Comparison of ENCODE assay signal across 21 mouse cellular contexts in the genomic region with DNA sequence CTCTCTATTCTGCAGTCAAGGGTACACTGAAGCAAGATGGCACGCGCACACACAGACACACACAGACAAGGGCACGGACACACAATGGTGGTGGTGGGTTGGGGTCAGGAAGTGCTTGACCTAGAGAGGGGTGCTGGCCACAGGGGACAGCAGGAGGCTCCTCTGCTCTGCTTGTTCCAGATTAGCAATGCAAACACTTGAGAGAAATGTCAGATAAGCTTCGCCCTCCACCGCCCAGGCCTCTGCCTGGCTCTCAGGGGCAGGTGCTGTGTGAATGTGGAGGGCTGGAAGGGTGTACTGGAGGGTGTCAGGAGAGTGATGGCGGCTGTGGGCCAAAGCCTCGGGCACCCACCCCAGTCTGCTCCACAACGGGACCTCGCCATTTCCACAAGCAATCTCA. TPM values are rescaled to one million over a fixed set of nuclear protein-coding genes. Genes with fewer than 3 reads are reported as not detected.
DNase-seq lines count a peak whose midpoint lies in the region; ATAC-seq lines count a peak whose summit lies in the region.
"Had no signal": no experiment of that assay in that cellular context is flagged by ENCODE, and none has a peak within 500 bp of the region (broad histone marks: within the 10 kb centered on the region; RNA-seq: fewer than 3 reads in every experiment).

No protein-coding gene starts in this region.

- no peaks in the 10 kb centered on the region for H3K27me3 ChIP-seq in heart, embryonic 16.5 days (ENCODE audit: control insufficient read depth, insufficient read depth, low read length)
- H3K27me3 ChIP-seq in intestine, embryonic 15.5 days (replicated peaks): no peaks in the 10 kb centered on the region
- H3K27me3 ChIP-seq in liver, embryonic 11.5 days (replicated peaks; ENCODE audit: control insufficient read depth, insufficient read depth, low read length): no peaks in the 10 kb centered on the region
- H3K27me3 ChIP-seq: lung, embryonic 15.5 days; midbrain, embryonic 15.5 days had no signal

- no peaks in the 10 kb centered on the region for H3K9me3 ChIP-seq in heart, embryonic 16.5 days (replicated peaks; ENCODE audit: control insufficient read depth, low read length)
- no peaks in the 10 kb centered on the region for H3K9me3 ChIP-seq in intestine, embryonic 15.5 days
- H3K9me3 ChIP-seq in liver, embryonic 11.5 days (ENCODE audit: control insufficient read depth, low read length): no peaks in the 10 kb centered on the region
- H3K9me3 ChIP-seq: hindbrain, embryonic 13.5 days; lung, embryonic 15.5 days; midbrain, embryonic 15.5 days had no signal

- H3K4me1 ChIP-seq in heart, embryonic 16.5 days (ENCODE audit: control insufficient read depth, insufficient read depth, low read length): peaks cover 63% of the 10 kb centered on the region
- H3K4me1 ChIP-seq in intestine, embryonic 15.5 days (replicated peaks): peaks cover 52% of the 10 kb centered on the region
- peaks cover 46% of the 10 kb centered on the region for H3K4me1 ChIP-seq in liver, embryonic 11.5 days (replicated peaks; ENCODE audit: control insufficient read depth, insufficient read depth, low read length)
- H3K4me1 ChIP-seq: midbrain, embryonic 15.5 days had no signal

- peak overlapping the region; percentile 26 for H3K9ac ChIP-seq in heart, embryonic 16.5 days (ENCODE audit: low read length)
- no peak overlapping the region for H3K9ac ChIP-seq in intestine, embryonic 15.5 days
- no peak overlapping the region for H3K9ac ChIP-seq in liver, embryonic 11.5 days (ENCODE audit: low read depth, low read length)
- H3K9ac ChIP-seq: hindbrain, embryonic 13.5 days; lung, embryonic 15.5 days; midbrain, embryonic 15.5 days had no signal

- no peaks in the 10 kb centered on the region for H3K36me3 ChIP-seq in heart, embryonic 16.5 days (ENCODE audit: control insufficient read depth, insufficient read depth)
- no peaks in the 10 kb centered on the region for H3K36me3 ChIP-seq in intestine, embryonic 15.5 days
- no peaks in the 10 kb centered on the region for H3K36me3 ChIP-seq in liver, embryonic 11.5 days (ENCODE audit: control insufficient read depth, insufficient read depth, low read length)
- H3K36me3 ChIP-seq: hindbrain, embryonic 13.5 days; lung, embryonic 15.5 days; midbrain, embryonic 15.5 days had no signal

- ATAC-seq in heart, embryonic 16.5 days (replicated peaks; ENCODE audit: extremely low read depth, insufficient read depth, low FRiP score): peak; percentile 45
- ATAC-seq in intestine, embryonic 15.5 days: no peak
- ATAC-seq in liver, embryonic 11.5 days (replicated peaks; ENCODE audit: low FRiP score): peak; percentile 73
- peak; percentile 65 for ATAC-seq in megakaryocyte-erythroid progenitor cell, adult 5-6 weeks (replicated peaks; ENCODE audit: low FRiP score, low TSS enrichment, poor library complexity, severe bottlenecking)
- no peak for ATAC-seq in monocyte, adult 5-6 weeks (replicated peaks; ENCODE audit: insufficient number of reproducible peaks, low FRiP score, low TSS enrichment, poor library complexity, severe bottlenecking)
- ATAC-seq: midbrain, embryonic 15.5 days had no signal

- H3K4me3 ChIP-seq in heart, embryonic 16.5 days (ENCODE audit: low read length): no peak overlapping the region
- H3K4me3 ChIP-seq in intestine, embryonic 15.5 days (replicated peaks): no peak overlapping the region
- no peak overlapping the region for H3K4me3 ChIP-seq in liver, embryonic 11.5 days (ENCODE audit: low read depth, low read length)
- H3K4me3 ChIP-seq: hindbrain, embryonic 13.5 days; left cerebral cortex, adult 2 months; lung, embryonic 15.5 days; midbrain, embryonic 15.5 days had no signal

- WGBS in heart, embryonic 16.5 days: 30% methylated on average over 9 of the region's 9 CpGs
- WGBS in intestine, embryonic 15.5 days: 48% methylated on average over 9 of the region's 9 CpGs
- whole genome bisulfite sequencing in liver, embryonic 11.5 days: 38% methylated on average over 9 of the region's 9 CpGs

- no peak for DNase-seq in heart, adult 18-20 months
- no peak for DNase-seq in liver, embryonic 11.5 days (ENCODE audit: low spot score)
- no peak for DNase-seq in layer of hippocampus, adult 8-10 months (ENCODE audit: low spot score in 2 of 2)
- no peak for DNase-seq in right cerebral cortex, adult 18-20 months
- DNase-seq: cerebellum, postnatal 14 days; embryo, embryonic 11 days; gastrocnemius, postnatal 25 days; kidney, adult 11 months; spleen, adult 18-20 months; thymus, postnatal 36 days had no signal

- no peak overlapping the region for H3K4me2 ChIP-seq in heart, embryonic 16.5 days (ENCODE audit: low read depth, low read length)
- no peak overlapping the region for H3K4me2 ChIP-seq in intestine, embryonic 15.5 days (replicated peaks)
- peak overlapping the region; percentile 25 for H3K4me2 ChIP-seq in liver, embryonic 11.5 days
- H3K4me2 ChIP-seq: hindbrain, embryonic 13.5 days; lung, embryonic 15.5 days; midbrain, embryonic 15.5 days had no signal

- peak overlapping the region; percentile 67 for H3K27ac ChIP-seq in heart, embryonic 16.5 days (ENCODE audit: low read length)
- H3K27ac ChIP-seq in intestine, embryonic 15.5 days: peak overlapping the region; percentile 63
- peak overlapping the region; percentile 41; the same call in 1 of the 2 replicates for H3K27ac ChIP-seq in liver, embryonic 11.5 days (ENCODE audit: low read depth, low read length)
- H3K27ac ChIP-seq: hindbrain, embryonic 13.5 days; kidney, postnatal 0 days; left cerebral cortex, adult 2 months; lung, embryonic 15.5 days; midbrain, embryonic 15.5 days had no signal

RNA-seq across cellular contexts. Expression of a gene that starts 8.8 kb away (rescaled TPM):
- 0.57 and 0.64 TPM in 2 replicates for polyA plus RNA-seq in heart, embryonic 16.5 days (2015; fragmentation: Nextera tagmentation; extraction: Ambion mirVana)
- total RNA-seq in heart, adult 18-20 months (2021): not detected
- 0.28 and 0.38 TPM in 2 replicates for polyA plus RNA-seq in intestine, embryonic 15.5 days (2015; fragmentation: Nextera tagmentation; extraction: Ambion mirVana)
- 0.52 and 0.96 TPM in 2 replicates for polyA plus RNA-seq in liver, embryonic 11.5 days (2014; fragmentation: Nextera tagmentation; extraction: Ambion mirVana)
- total RNA-seq in megakaryocyte-erythroid progenitor cell, adult 5-6 weeks (2014; fragmentation: Nextera tagmentation): not detected in 2 replicates
- total RNA-seq in megakaryocyte-erythroid progenitor cell, adult 5-6 weeks (2017): not detected in 2 replicates
- not detected in 3 replicates for total RNA-seq in monocyte, adult 5-6 weeks (2017)
- under 1 TPM in 2 of 4 experiments, not detected in 2; 0.20 to 0.22 TPM for total RNA-seq in layer of hippocampus, adult 8-10 months (2022)
- total RNA-seq: gastrocnemius, postnatal 25 days; layer of hippocampus, adult 18-20 months; left cerebral cortex, adult 2 months; MEL had no signal

RNA-seq across cellular contexts. Expression of a gene that starts 9.6 kb away (rescaled TPM):
- polyA plus RNA-seq in heart, embryonic 16.5 days (2015; fragmentation: Nextera tagmentation; extraction: Ambion mirVana): 0.77 and 0.92 TPM in 2 replicates
- total RNA-seq in heart, adult 18-20 months (2021): 1 to 10 TPM; 1.3 to 2.1 TPM
- 3.1 and 3.7 TPM in 2 replicates for polyA plus RNA-seq in intestine, embryonic 15.5 days (2015; fragmentation: Nextera tagmentation; extraction: Ambion mirVana)
- 0.22 and 0.23 TPM in 2 replicates for polyA plus RNA-seq in liver, embryonic 11.5 days (2014; fragmentation: Nextera tagmentation; extraction: Ambion mirVana)
- 0.67 and 1.1 TPM in 2 replicates for total RNA-seq in megakaryocyte-erythroid progenitor cell, adult 5-6 weeks (2014; fragmentation: Nextera tagmentation)
- total RNA-seq in megakaryocyte-erythroid progenitor cell, adult 5-6 weeks (2017): 0.04 TPM in 1 of 2 replicates, not detected in the other
- 0.29 TPM in 1 of 3 replicates, not detected in the others for total RNA-seq in monocyte, adult 5-6 weeks (2017)
- under 1 TPM; 0.23 to 0.82 (median 0.66) TPM for total RNA-seq in layer of hippocampus, adult 8-10 months (2022)
- total RNA-seq: MEL had no signal

RNA-seq across cellular contexts. Expression of a gene that starts 45.6 kb away (rescaled TPM):
- polyA plus RNA-seq in heart, embryonic 16.5 days (2015; fragmentation: Nextera tagmentation; extraction: Ambion mirVana): 1.2 and 2.1 TPM in 2 replicates
- total RNA-seq in heart, adult 18-20 months (2021): under 1 TPM in 1 of 2 experiments, not detected in 1; 0.42 TPM
- 2.0 and 2.3 TPM in 2 replicates for polyA plus RNA-seq in intestine, embryonic 15.5 days (2015; fragmentation: Nextera tagmentation; extraction: Ambion mirVana)
- 1.0 and 1.6 TPM in 2 replicates for polyA plus RNA-seq in liver, embryonic 11.5 days (2014; fragmentation: Nextera tagmentation; extraction: Ambion mirVana)
- not detected in 2 replicates for total RNA-seq in megakaryocyte-erythroid progenitor cell, adult 5-6 weeks (2014; fragmentation: Nextera tagmentation)
- not detected in 2 replicates for total RNA-seq in megakaryocyte-erythroid progenitor cell, adult 5-6 weeks (2017)
- 0.57 TPM in 1 of 3 replicates, not detected in the others for total RNA-seq in monocyte, adult 5-6 weeks (2017)
- total RNA-seq in layer of hippocampus, adult 8-10 months (2022): 1 to 10 TPM in 1 of 4 experiments, under 1 TPM in 2, not detected in 1; 0.37 to 1.2 (median 0.80) TPM
- total RNA-seq: left cerebral cortex, adult 2 months had no signal

RNA-seq across cellular contexts. Expression of a gene that starts 56.1 kb away (rescaled TPM):
- polyA plus RNA-seq in heart, embryonic 16.5 days (2015; fragmentation: Nextera tagmentation; extraction: Ambion mirVana): 20.3 and 20.8 TPM in 2 replicates
- 10 to 100 TPM; 10.2 to 10.4 TPM for total RNA-seq in heart, adult 18-20 months (2021)
- polyA plus RNA-seq in intestine, embryonic 15.5 days (2015; fragmentation: Nextera tagmentation; extraction: Ambion mirVana): 20.4 and 21.9 TPM in 2 replicates
- 20.7 and 21.3 TPM in 2 replicates for polyA plus RNA-seq in liver, embryonic 11.5 days (2014; fragmentation: Nextera tagmentation; extraction: Ambion mirVana)
- total RNA-seq in megakaryocyte-erythroid progenitor cell, adult 5-6 weeks (2014; fragmentation: Nextera tagmentation): 30.6 and 34.8 TPM in 2 replicates
- 30.5 and 45.8 TPM in 2 replicates for total RNA-seq in megakaryocyte-erythroid progenitor cell, adult 5-6 weeks (2017)
- total RNA-seq in monocyte, adult 5-6 weeks (2017): 67.5 to 90.9 TPM (median 77.3 TPM) in 3 replicates
- total RNA-seq in layer of hippocampus, adult 8-10 months (2022): 10 to 100 TPM; 18.4 to 25.0 (median 23.4) TPM

RNA-seq across cellular contexts. Expression of a gene that starts 58.8 kb away (rescaled TPM):
- polyA plus RNA-seq in heart, embryonic 16.5 days (2015; fragmentation: Nextera tagmentation; extraction: Ambion mirVana): 412 and 420 TPM in 2 replicates
- total RNA-seq in heart, adult 18-20 months (2021): 10 to 100 TPM; 83.3 to 87.1 TPM
- 394 and 407 TPM in 2 replicates for polyA plus RNA-seq in intestine, embryonic 15.5 days (2015; fragmentation: Nextera tagmentation; extraction: Ambion mirVana)
- polyA plus RNA-seq in liver, embryonic 11.5 days (2014; fragmentation: Nextera tagmentation; extraction: Ambion mirVana): 525 and 530 TPM in 2 replicates
- 157 and 169 TPM in 2 replicates for total RNA-seq in megakaryocyte-erythroid progenitor cell, adult 5-6 weeks (2014; fragmentation: Nextera tagmentation)
- 31.3 and 51.3 TPM in 2 replicates for total RNA-seq in megakaryocyte-erythroid progenitor cell, adult 5-6 weeks (2017)
- 152 to 227 TPM (median 161 TPM) in 3 replicates for total RNA-seq in monocyte, adult 5-6 weeks (2017)
- 10 to 100 TPM; 38.4 to 45.2 (median 38.8) TPM for total RNA-seq in layer of hippocampus, adult 8-10 months (2022)

Comparison
In these comparisons a context has a peak if more than half of its experiments do, and no peak if none do; other contexts are left out.
1. ATAC-seq: peak in heart, embryonic 16.5 days (single experiment), liver, embryonic 11.5 days (single experiment) and megakaryocyte-erythroid progenitor cell, adult 5-6 weeks (single experiment); none in intestine, embryonic 15.5 days (single experiment) and monocyte, adult 5-6 weeks (single experiment).
2. Peak in every context shown above with its lines, with median percentiles within 50 percentile points of each other: H3K27ac ChIP-seq.